Mouse (Mus musculus): ENCODE results near the gene Zfp583.
"Not testable (repeated sequence)": the region's sequence is repeated elsewhere in the genome, so short reads cannot be mapped to it uniquely, and the experiment has no call there.

Gene Zfp583

DNA sequence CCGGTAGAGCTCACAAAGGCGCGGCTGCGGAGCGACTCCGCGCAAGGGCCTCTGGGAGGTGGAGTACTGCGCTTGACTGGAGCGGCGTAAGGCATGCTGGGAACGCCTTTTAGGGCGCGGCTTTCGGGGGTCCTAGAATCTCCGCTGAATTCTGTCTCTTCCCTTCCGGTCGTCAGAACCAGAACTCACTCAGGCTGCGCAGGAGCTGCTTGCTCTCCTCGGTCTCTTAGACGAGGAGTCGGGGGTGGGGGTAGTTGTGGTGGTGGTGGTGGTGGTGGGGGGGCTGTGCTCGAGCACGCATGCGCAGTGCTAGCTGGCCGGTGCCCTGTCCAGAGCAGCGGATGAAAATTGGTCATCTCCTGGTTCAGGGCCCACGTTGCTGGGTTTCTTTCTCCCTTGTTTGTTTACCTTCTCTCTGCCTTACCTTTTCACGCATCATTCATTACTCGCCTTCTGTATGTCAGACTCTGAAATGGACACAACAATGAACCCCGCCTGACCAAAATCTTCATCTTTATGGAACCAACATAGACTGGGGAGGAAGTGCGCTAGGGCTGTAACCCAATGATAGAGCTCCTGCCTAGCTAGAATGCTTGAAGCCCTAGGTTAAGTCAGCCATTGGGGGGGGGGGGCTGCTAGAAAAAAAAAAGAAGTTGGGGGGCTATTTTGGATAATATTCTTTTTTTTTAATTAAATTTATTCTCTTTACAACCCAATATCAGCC lies at the start of gene Zfp583:
Gene Zfp583, minus strand, starts transcription at position 53 of the 724 bp plus-strand sequence.
- peak; percentile 71 to 84 for DNase-seq (ENCODE audit: low spot score in 2 of 2)

DNA sequence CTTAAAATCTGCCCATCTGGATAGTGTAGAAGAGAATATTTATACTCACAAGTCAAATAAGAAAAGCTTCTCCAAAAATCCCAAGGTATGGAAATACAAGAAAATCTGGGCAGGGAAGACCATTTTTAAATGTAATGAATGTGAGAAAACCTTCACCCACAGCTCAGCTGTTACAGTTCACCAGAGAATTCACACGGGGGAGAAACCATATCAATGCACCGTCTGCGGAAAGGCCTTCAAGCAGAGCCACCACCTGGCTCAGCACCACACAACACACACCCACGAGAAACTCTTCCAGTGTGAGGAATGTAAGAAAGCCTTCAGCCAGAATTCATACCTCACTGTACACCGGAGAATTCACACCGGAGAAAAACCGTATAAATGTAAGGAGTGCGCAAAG lies 47.4 kb upstream of the Zfp583 start:
- no peak for DNase-seq (ENCODE audit: low spot score in 2 of 2)

DNA sequence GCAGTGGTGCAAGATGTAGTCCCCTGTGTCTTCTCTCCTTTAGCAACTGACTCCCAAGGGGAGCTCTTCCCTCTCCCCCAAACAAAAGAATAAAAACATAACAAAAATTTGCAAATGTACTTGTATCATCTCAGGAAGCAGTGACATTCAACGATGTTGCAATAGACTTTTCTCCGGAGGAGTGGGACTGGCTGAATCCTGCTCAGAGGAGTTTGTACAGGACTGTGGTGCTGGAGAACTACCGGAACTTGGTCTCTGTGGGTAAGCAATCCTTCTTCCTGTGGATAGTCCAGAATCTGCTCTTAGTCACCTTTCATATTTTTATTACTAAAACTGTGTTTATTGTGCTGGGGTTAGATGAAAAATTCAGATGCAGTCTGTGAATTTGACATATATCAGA lies 41.9 kb upstream of the Zfp583 start:
- no peak for DNase-seq (ENCODE audit: low spot score in 2 of 2)

DNA sequence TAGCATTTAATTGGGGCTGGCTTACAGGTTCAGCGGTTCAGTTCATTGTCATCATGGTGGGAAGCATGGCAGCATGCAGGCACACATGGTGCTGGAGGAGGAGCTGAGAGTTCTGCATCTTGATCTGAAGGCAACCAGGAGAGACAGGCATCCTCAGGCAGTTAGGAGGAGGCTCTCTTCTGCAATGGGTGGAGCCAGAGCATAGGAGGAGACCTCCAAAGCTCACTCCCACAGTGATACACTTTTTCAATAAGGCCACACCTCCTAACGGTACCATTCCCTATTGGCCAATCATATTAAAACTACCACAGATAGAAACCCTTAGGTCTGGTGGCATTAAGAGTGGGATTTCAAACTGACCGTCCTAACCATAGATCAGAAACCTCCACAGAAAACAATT lies 38.4 kb upstream of the Zfp583 start:
- DNase-seq (ENCODE audit: low spot score in 2 of 2) = no peak

DNA sequence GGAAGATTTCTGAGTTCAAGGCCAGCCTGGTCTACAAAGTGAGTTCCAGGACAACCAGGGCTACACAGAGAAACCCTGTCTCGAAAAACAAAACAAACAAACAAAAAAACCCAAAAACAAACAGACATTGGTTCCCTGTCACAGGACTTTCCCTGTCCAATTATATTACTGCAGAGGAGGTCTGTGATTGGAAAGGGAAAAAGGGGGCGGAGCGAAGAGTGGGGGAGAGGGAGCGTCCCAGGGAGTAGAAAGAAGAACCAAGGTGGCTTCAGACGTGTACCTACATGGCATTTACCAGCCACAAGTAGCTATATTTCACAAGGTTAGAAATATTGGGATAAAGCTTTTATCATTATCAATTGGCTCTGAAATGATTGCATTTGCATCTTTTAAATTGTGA lies 37.1 kb upstream of the Zfp583 start:
- not testable (repeated sequence) for DNase-seq (ENCODE audit: low spot score in 2 of 2)

DNA sequence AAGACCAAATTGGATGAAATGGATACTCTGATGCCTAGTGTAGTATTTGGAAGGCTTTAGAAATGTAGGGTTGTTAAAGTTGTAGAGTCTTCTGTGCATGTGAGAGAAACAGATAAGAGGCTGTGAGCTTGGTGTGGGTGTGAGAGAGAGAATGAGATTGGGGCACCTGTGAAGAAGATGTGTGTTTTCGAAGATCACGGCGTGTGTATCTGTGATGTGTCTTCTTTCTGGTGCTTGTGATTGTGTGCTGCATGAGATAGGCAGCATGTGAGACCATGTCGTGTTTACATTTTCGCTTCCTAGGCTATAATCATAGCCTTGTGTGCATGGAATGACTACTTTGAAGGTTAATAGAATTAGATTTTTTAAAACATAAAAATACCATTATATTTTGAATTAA lies 36.1 kb upstream of the Zfp583 start:
- DNase-seq (ENCODE audit: low spot score in 2 of 2) = no peak

DNA sequence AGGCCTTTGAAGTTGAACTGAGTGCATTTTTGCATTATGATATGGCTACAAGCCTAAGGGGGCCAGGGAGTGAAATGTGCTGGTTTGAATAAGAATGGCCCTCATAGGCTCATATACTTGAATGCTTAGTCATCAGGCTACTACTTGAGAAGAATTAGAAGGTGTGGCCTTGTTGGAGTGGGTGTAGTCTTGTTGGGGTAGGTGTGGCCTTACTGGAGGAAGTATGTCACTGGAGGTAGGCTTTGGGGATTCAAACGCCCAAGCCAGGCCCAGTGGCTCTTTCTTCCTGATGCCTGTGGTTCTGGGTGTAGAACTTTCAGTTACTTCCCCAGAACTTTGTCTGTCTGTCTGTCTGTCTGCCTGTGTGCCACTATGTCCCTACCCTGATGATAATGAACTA lies 33.7 kb upstream of the Zfp583 start:
- no peak for DNase-seq (ENCODE audit: low spot score in 2 of 2)

DNA sequence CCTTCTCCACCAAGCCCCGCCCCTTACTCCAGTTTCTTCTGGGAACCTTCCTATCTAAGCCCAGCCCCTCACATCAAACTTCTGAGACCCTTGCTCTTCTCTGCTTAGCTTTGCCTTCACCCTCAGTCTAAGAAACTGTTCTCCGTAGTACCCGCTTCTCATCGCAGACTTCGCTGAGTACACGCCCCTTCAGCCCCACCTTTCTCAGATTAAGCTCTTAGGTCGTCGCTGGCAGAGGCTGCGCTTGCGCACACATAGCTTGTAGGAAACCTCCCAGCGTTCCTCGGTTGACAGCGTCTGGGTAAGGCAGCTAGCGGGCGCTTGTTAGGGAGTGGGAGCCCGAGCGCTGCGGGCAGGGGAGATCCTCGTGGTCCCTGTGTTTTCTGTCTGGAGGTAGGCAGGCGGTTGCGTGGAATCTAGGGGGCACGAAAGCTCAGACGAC lies 32.0 kb upstream of the Zfp583 start, which contains the start of gene Zfp78:
Gene Zfp78, plus strand, starts transcription at position 234 of the 442 bp plus-strand sequence.
- peak; percentile 78 to 86 for DNase-seq (ENCODE audit: low spot score in 2 of 2)

DNA sequence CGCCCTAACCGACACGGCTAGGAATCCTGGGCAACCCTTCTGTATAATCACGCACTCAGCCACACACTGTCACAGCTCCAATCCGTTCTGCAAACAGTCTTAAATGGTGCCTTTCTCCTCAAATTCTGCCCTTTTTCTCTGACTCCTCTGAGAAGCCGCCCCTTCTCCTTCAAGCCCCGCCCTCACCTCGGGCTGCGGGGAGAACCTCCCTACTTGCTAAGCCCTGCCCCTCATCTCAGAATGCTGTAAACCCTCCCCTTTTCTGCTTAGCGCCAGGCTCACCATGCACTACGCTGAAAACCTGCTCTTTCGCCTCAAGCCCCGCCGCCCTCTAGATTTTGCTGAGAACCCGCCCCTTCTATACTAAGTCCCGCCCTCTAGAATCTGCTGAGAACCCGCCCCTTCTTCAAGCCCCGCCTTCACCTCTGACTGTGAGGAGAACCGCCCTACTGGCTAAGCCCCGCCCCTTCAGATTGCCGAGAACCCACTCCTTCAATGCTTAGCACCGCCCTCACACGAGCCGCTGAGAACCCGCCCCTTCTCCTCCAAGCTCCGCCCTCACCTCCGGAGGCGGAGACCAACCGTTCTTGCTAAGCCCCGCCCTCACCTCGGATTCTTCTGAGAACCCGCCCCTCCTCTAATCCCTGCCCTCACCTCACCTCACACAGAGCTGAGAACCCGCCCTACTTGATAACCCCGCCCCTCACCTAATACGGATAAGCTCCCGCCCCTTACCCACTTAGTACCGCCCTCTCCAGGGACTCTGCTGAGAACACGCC lies 31.4 kb upstream of the Zfp583 start:
- peak; percentile 96 to 97 for DNase-seq (ENCODE audit: low spot score in 2 of 2)

DNA sequence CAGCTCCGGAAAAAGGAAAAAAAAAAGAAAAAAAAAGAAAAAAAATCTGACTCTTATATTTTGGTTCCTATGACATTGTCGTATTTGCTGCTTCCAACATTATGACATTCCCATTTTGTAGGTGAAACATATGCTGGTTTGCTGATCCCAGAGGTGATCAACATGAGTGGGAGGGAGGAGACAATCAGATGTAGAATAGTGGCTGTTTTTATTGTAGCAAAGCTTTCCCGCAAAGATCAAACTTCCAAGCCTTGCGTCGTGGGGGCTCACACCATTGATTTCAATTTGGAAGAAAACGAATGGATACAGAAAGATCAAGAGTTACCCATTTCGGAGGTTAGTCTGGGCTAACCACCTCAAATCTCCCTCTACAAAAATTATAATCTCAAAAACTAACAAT lies 30.7 kb upstream of the Zfp583 start:
- no peak for DNase-seq (ENCODE audit: low spot score in 2 of 2)

DNA sequence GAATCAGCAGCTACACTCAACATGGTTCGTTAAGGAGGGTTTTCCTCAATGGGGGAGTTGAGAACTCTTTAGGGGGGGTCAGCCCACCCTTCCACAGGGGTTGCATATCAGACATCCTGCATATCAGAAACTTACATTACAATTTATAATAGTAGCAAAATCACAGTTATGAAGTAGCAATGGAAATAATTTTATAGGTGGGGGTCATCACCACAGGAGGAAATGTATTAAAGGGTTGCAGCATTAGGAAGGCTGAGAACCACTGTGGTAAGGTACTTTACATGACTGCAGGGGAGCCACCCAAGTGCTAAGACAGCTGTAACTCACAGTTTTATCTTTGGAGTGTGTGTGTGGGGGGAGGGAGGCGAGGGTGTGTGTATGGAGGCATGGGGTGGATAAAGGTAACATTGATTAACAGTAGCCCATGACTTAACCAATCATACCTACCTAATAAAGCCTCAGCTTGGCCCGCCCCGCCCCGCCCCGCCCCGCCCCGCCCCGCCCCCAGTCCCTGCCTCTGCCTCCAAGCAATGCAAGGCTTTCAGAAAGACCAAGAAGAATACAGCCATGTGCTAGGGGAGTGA lies 29.5 kb upstream of the Zfp583 start:
- no peak for DNase-seq (ENCODE audit: low spot score in 2 of 2)

DNA sequence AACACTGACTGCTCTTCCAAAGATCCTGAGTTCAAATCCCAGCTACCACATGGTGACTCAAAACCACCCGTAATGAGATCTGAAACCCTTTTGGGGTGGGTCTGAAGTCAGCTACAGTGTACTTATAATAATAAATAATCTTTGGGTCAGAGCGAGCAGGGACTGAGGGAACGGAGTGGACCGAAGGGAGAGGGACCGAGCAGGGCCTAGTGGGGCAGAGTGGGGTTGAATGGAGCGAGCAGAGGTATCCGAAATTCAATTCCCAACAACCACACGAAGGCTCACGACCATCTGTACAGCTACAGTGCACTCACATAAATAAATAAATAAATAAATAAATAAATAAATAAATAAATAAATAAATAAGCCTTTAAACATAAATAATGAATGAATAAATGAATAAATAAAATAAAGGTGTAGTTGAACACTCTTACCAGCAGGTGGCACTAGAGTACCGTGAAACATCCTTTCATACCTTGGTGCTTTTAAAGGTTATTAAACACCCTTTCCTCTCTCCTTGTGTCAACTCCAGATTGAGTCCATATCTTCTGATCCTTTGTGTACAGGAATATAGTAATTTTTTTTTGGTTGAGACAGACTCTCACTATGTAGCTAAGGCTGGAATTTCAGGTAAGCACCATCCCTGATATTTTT lies 28.0 kb upstream of the Zfp583 start:
- no peak for DNase-seq (ENCODE audit: low spot score in 2 of 2)

DNA sequence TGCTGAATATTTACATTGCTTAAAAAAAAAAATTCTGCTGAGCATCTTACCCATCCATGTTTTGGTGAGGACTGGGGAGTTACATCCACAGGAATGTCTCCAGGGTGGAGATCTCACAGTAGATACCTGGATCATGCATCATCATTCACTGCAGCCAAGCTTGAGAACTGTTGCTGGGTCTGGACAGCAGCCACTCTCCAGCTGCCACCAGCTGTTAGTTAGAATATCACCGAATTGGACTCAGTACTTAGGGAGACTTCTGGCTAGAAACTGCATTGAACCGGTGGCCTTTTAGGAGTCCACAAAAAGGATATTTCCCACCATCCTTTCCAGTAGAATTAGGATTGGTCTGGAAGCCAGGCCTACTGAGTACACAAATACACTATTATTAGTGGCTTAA lies 27.0 kb upstream of the Zfp583 start:
- DNase-seq (ENCODE audit: low spot score in 2 of 2) = no peak

DNA sequence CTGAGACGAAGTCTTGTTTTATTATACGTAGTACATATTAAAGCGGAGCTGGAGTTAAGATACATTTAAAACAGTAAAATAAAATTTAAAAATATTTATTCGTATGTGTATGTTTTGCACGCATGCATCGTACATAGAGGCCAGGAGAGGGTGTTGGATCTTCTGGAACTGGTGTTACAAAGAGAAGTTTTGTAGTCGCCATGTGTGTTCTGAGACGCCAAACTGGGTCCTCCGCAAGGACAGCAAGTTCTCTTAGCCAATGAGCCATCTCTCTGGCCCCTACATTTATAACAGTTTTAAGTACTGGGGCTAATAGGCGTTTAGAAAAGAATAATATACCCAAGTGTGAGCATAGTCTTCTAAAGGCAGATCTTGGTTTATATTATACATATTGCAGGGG lies 13.0 kb upstream of the Zfp583 start:
- no peak for DNase-seq (ENCODE audit: low spot score in 2 of 2)

DNA sequence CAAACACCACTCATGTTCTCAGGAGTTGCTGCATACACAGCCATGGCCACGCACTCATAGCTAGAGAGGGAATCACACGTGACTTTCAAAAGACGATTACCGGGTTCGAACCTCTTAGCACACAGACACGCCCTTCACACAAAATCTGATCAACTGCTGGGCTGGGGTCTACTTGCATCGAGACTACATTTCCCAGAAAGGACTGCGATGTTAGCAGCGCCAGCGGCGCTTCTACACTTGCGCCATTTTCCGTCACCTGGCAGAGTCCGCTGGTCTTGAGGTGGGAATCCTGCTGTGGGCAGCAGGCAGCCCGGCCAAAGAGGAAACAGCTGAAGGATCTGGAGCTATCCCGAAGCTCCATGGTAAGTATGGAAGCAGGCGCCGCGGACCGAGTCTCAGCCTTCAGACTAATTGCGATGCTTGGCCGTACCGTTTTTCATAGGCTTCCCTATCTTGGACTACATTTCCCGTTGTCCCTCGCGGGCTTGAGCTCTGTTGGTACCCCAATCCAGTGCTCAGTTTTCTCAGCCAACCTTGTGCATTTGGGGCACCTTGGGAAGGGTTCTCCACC lies 12.5 kb upstream of the Zfp583 start, which contains the start of gene Gm3854:
Gene Gm3854, plus strand, starts transcription at position 259 of the 571 bp plus-strand sequence.
- DNase-seq (ENCODE audit: low spot score in 2 of 2) = no peak

DNA sequence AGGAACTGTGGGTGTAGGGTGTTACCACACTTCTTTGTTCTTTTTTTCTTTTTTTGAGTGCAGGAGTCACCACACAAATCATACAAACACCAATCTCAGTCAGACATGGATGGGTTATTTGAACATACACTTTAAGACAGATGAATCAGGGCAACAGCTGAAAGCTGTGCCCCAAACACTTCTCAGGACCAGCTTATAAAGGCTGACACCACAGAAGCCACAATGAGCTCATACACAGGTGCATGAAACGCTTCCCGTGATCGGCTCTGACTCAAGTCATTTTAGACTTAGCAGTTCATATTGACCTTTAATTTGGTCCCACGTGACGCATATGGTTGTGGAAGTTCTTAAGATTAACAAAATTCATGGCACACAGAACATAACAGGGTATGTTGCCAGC lies 8.8 kb upstream of the Zfp583 start:
- peak in 1 of 2 experiments; percentile 5 for DNase-seq (ENCODE audit: low spot score in 2 of 2)

DNA sequence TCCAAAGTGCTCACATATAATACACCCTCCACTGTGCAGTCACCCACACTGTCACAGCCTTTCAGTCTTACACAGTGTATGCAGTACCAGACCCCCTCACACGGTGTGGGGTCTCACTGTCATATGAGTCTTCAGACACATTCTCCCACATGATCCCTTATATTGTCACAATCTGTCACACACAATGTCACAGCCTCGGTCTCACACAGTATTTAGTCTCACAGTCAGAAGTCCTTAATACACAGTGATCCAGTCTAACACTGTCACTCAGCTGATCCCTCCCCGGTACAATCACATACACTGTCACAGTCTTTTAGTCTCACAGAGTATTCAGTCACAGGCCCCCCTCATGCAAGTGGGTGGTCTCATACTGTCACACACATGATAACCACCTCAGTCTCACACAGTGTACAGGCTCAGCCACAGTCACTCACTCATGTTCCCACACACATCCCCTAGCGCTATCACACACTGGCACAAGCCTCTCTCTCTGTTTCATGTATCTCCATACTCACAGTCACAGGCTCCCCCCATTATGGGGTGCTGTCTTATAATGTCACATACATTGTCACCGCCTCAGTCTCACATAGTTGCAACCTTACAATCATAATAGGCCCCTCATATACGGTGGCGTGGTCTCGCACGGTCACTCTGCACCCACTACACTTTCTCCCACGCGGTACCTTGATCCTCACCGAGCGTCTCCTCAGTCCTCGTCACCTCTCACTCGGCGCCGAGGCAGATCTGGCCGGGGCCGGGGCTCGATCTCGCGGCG lies 440 bp downstream of the Zfp583 start:
- no peak for DNase-seq (ENCODE audit: low spot score in 2 of 2)

DNA sequence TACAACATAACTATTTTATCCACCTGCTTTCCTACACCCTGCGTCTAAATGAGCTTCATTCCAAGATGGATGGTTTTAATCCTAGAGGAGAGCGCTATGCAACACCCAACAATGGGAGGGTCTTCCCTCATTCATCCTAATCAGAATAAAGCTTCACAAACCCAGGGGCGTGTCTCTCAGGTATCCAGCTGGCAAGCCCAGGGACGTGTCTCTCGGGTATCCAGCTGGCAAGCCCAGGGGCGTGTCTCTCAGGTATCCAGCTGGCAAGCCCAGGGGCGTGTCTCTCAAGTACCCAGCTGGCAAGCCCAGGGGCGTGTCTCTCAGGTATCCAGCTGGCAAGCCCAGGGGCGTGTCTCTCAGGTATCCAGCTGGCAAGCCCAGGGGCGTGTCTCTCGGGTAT lies 30.3 kb downstream of the Zfp583 start:
- not testable (repeated sequence) for DNase-seq (ENCODE audit: low spot score in 2 of 2)

DNA sequence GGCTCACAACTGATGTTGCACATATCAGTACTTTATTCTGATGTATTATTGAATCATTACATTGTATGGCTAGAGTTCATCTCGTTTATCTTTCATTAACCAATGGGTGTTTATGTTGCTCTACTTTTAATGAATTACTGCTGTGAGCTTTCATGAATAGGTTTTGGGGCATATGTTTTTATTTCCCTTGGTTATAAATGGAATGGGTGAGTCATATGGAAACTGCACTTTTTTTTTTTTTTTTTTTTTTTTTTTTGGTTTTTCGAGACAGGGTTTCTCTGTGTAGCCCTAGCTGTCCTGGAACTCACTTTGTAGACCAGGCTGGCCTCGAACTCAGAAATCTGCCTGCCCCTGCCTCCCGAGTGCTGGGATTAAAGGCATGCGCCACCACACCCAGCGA lies 40.0 kb downstream of the Zfp583 start:
- not testable (repeated sequence) for DNase-seq (ENCODE audit: low spot score in 2 of 2)

DNA sequence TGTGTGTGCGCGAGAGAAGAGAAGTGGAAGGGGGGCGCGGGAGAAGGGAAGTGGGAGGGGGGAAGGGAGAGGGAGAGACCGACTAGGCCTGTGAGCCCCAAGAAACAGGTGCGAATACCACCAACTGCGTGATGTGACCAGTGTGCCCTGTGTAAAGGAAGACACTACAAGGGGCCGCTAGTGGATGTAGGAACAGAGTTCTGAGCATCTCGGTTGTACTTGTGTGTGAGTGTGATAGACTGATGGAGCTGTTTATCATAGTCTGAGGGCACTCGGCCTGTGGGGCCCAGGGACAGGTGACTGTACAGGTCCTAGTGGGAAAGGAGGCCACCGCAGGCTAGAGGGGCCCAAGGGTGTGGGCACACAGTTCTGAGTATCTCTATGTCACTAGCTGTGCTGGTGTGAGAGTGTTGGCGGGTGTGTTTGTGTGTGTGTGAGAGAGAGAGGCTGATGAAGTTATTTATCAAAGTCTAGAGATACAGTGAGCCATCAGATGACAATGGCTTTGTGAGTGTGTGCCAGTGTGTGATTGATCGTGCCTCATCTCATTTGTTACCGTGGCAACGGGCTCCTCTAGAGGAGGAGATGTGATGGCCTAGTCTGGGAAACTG lies 44.1 kb downstream of the Zfp583 start:
- no peak for DNase-seq (ENCODE audit: low spot score in 2 of 2)

All from spleen, postnatal 4 days (tissue).